Mouse (Mus musculus) embryonic facial prominence, embryonic 15.5 days (tissue): ENCODE data around the gene Setd3. TPM values are rescaled to one million over a fixed set of nuclear protein-coding genes. Genes with fewer than 3 reads are reported as not detected.

Experiments used
- ATAC-seq: fragments of 200-750 bp; cut with Nextera tagmentation; 2 replicates; pipeline ENCODE4 v1.8.0; 2017; ENCODE audit warnings: low read depth, moderate TSS enrichment; ENCODE audit not compliant: insufficient number of reproducible peaks, low FRiP score, low TSS enrichment
- H3K27ac ChIP-seq: fragments of 300-500 bp; sonication (generic); replicated peaks from 2 replicates; pipeline ENCODE4 v1.5.1; 2015; ENCODE audit warnings: mild to moderate bottlenecking, inconsistent platforms
- H3K27me3 ChIP-seq: fragments of 300-500 bp; sonication (generic); 2 replicates; pipeline ENCODE4 v1.6.1; 2015; ENCODE audit warnings: inconsistent platforms
- H3K36me3 ChIP-seq: fragments of 300-500 bp; sonication (generic); 2 replicates; pipeline ENCODE4 v1.6.1; 2015; ENCODE audit warnings: mild to moderate bottlenecking, inconsistent platforms
- H3K4me1 ChIP-seq: fragments of 300-500 bp; sonication (generic); 2 replicates; pipeline ENCODE4 v1.6.1; 2015; ENCODE audit warnings: inconsistent platforms
- H3K4me2 ChIP-seq: fragments of 300-500 bp; sonication (generic); replicated peaks from 2 replicates; pipeline ENCODE4 v1.6.1; 2015; ENCODE audit warnings: mild to moderate bottlenecking, inconsistent platforms
- H3K4me3 ChIP-seq: fragments of 300-500 bp; sonication (generic); replicated peaks from 2 replicates; pipeline ENCODE4 v1.5.1; 2015; ENCODE audit warnings: mild to moderate bottlenecking, inconsistent platforms
- H3K9ac ChIP-seq: fragments of 300-500 bp; sonication (generic); 2 replicates; pipeline ENCODE4 v1.6.1; 2015; ENCODE audit warnings: inconsistent platforms
- H3K9me3 ChIP-seq: fragments of 300-500 bp; sonication (generic); replicated peaks from 2 replicates; pipeline ENCODE4 v1.6.1; 2016; ENCODE audit warnings: inconsistent platforms
- WGBS: fragments of 180-500 bp; shearing (Covaris S2); methylation state at CpG from one replicate; pipeline ENCODE4 v1.1.7; 2015; 5-methylcytosine and 5-hydroxymethylcytosine counted together
- polyA plus RNA-seq: library from polyadenylated mRNA; unstranded; fragments of >200 nt; fragmentation: Nextera tagmentation; extraction: Ambion mirVana; gene quantifications from 2 replicates; pipeline ENCODE4 v1.2.1, GENCODE M21; 2015

Setd3 gene
- polyA plus RNA-seq, 1 experiment from 2014 or later: 85.5 TPM

- WGBS: 86% methylated on average over 3 of the region's 3 CpGs
Observed at GRCm38 (mm10) chr12:108067231-108067630, 111.9 kb downstream of the Setd3 start.

DNA sequence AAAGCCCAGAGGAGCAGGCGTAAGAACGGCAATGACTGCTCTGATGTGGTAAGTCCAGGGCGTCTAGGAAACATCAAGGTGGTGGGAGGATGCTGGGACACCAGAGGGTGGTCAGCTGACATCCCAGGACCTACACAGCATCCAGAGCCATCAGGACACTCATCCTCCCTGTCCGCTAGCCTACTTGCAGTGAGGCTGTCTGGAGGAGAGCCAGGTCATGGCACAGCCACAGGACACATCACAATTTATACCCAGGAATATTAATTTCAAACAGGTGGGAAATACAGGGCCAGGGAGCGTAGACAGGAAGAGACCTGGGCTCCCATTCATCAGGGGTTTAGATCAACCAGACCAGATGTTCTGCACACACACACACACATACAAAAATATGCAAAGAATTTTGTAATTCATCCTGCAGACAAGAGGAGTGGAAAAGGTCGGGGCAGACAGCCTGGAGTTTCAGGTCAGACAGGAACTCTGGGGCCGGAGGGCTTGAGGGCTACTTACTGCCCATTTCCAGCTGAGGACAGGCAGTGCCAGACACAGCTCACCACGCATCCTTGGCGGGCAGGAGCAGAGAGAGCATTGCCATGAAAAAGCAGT is 114.6 kb downstream of the Setd3 start:
- no peaks in the 10 kb centered on the region for H3K9me3 ChIP-seq
- no peak overlapping the region for H3K27ac ChIP-seq
- no peak overlapping the region for H3K4me3 ChIP-seq
- no peaks in the 10 kb centered on the region for H3K27me3 ChIP-seq
- no peak overlapping the region for H3K9ac ChIP-seq
- no peak overlapping the region for H3K4me2 ChIP-seq
- 23% methylated on average over 9 of the region's 9 CpGs for WGBS
- H3K36me3 ChIP-seq: no peaks in the 10 kb centered on the region
- peaks cover 16% of the 10 kb centered on the region for H3K4me1 ChIP-seq
- ATAC-seq: no peak

More at GRCm38 (mm10) chr12:108067231-108067630, 111.9 kb downstream of the Setd3 start:
- no peak overlapping the region for H3K4me2 ChIP-seq
- no peak for ATAC-seq
- no peaks in the 10 kb centered on the region for H3K27me3 ChIP-seq
- no peak overlapping the region for H3K4me3 ChIP-seq
- H3K27ac ChIP-seq: no peak overlapping the region
- H3K4me1 ChIP-seq: peaks cover 35% of the 10 kb centered on the region
- H3K9ac ChIP-seq: no peak overlapping the region
- no peaks in the 10 kb centered on the region for H3K9me3 ChIP-seq
- H3K36me3 ChIP-seq: no peaks in the 10 kb centered on the region

DNA sequence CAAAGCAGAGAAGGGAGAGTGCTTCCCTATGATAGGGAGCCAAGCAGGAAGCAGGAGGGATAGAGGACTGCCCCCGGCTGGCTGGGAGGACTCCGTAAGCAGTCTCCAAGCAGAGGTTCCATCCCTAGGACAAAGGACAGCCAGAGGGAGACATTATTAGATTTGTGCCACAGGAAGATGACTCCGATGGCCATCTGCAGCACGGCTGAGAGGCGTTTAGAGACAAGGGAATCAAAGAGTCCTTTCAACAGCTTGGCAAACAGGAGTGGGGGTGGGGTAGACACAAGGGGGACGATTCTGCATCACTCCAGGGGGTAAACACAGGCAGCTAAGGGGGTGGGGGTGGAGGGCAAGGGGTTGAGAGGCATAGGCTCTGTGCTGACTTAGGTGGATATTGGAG is 115.1 kb downstream of the Setd3 start:
- H3K4me1 ChIP-seq: peaks cover 16% of the 10 kb centered on the region
- no peak for ATAC-seq
- no peak overlapping the region for H3K27ac ChIP-seq
- H3K27me3 ChIP-seq: no peaks in the 10 kb centered on the region
- no peaks in the 10 kb centered on the region for H3K9me3 ChIP-seq
- WGBS: 20% methylated on average over 6 of the region's 6 CpGs
- no peaks in the 10 kb centered on the region for H3K36me3 ChIP-seq
- H3K4me3 ChIP-seq: no peak overlapping the region
- no peak overlapping the region for H3K4me2 ChIP-seq
- H3K9ac ChIP-seq: no peak overlapping the region

DNA sequence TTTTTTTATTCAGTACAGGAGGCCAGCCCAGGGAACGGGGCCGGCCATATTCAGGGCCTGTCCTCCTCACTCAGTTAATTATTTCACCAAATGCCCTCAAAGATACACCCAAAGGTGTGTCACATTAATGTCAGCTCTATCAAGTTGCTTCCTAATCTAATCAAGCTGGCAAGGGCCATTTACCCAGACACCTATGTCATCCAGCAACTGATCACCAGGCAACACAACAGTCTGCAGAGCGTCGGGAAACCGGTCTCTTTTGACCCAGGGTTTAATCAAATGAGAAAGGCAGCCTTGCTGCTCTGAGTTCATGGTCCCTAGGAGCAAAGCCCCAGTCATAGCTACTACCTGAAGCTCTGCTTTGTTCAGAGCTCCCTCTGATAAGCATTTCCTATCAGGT is 117.0 kb downstream of the Setd3 start:
- Histone ChIP-seq H3K9ac (no peak overlapping the region), H3K27ac (no peak overlapping the region), H3K4me2 (no peak overlapping the region), H3K4me3 (no peak overlapping the region), H3K36me3 (no peaks in the 10 kb centered on the region), H3K27me3 (no peaks in the 10 kb centered on the region), H3K9me3 (no peaks in the 10 kb centered on the region), H3K4me1 (peaks cover 10% of the 10 kb centered on the region; the same call in 1 of the 2 replicates)
- 66% methylated on average over 5 of the region's 5 CpGs for WGBS
- no peak for ATAC-seq

- Histone ChIP-seq H3K9ac (no peak overlapping the region), H3K36me3 (no peaks in the 10 kb centered on the region), H3K9me3 (no peaks in the 10 kb centered on the region), H3K4me1 (peaks cover 10% of the 10 kb centered on the region; the same call in 1 of the 2 replicates), H3K4me3 (no peak overlapping the region), H3K4me2 (no peak overlapping the region), H3K27me3 (no peaks in the 10 kb centered on the region), H3K27ac (no peak overlapping the region)
- no peak for ATAC-seq
- 81% methylated on average over 7 of the region's 7 CpGs for WGBS
Observed at GRCm38 (mm10) chr12:108061661-108062060, 117.5 kb downstream of the Setd3 start.

Other genes starting within 250 kb of the Setd3 start
- gene Bcl11b, start 175.7 kb downstream of the Setd3 start, polyA plus RNA-seq: 27.0 and 28.8 TPM in 2 replicates
- gene Ccnk, start 265 bp upstream of the Setd3 start, polyA plus RNA-seq: 3.4 and 4.2 TPM in 2 replicates
- 4.6 and 5.1 TPM in 2 replicates for gene Ccdc85c, start 96.1 kb upstream of the Setd3 start, polyA plus RNA-seq
- 0.62 and 0.67 TPM in 2 replicates for gene Hhipl1, start 127.0 kb upstream of the Setd3 start, polyA plus RNA-seq
- gene Cyp46a1, start 155.1 kb upstream of the Setd3 start, polyA plus RNA-seq: 9.5 and 10.4 TPM in 2 replicates
- 58.2 and 64.7 TPM in 2 replicates for gene Eml1, start 191.6 kb upstream of the Setd3 start, polyA plus RNA-seq